ENCODE assay signal across 20 mouse cellular contexts in genomic region chr15:83781304-83781703, GRCm38 (mm10). TPM values are rescaled to one million over a fixed set of nuclear protein-coding genes. Genes with fewer than 3 reads are reported as not detected.
DNase-seq lines count a peak whose midpoint lies in the region; ATAC-seq and TF ChIP-seq lines count a peak whose summit lies in the region.
"Had no signal": no experiment of that assay in that cellular context is flagged by ENCODE, and none has a peak within 500 bp of the region (broad histone marks: within the 10 kb centered on the region; RNA-seq: fewer than 3 reads in every experiment).

No protein-coding gene starts in this region.

- H3K4me2 ChIP-seq in forebrain, embryonic 13.5 days: peak overlapping the region; percentile 82
- peak overlapping the region; percentile 93 for H3K4me2 ChIP-seq in midbrain, postnatal 0 days (ENCODE audit: low read depth, low read length, poor library complexity, severe bottlenecking)
- H3K4me2 ChIP-seq: heart, embryonic 15.5 days; liver, embryonic 15.5 days had no signal

- H3K36me3 ChIP-seq in forebrain, embryonic 13.5 days (ENCODE audit: poor library complexity, severe bottlenecking): no peaks in the 10 kb centered on the region
- no peaks in the 10 kb centered on the region for H3K36me3 ChIP-seq in midbrain, postnatal 0 days (ENCODE audit: insufficient read depth, low read length)
- H3K36me3 ChIP-seq: heart, embryonic 15.5 days; limb, embryonic 12.5 days; liver, embryonic 15.5 days had no signal

- peaks cover 17% of the 10 kb centered on the region; the same call in 1 of the 2 replicates for H3K27me3 ChIP-seq in forebrain, embryonic 13.5 days
- H3K27me3 ChIP-seq in midbrain, postnatal 0 days (ENCODE audit: insufficient read depth, low read length): peaks cover 3% of the 10 kb centered on the region; the same call in 1 of the 2 replicates

- no peaks in the 10 kb centered on the region for H3K9me3 ChIP-seq in forebrain, embryonic 13.5 days (replicated peaks)
- no peaks in the 10 kb centered on the region for H3K9me3 ChIP-seq in midbrain, postnatal 0 days (ENCODE audit: low read length)
- H3K9me3 ChIP-seq: heart, embryonic 15.5 days; limb, embryonic 12.5 days; liver, embryonic 15.5 days had no signal

- peak overlapping the region; percentile 89 for H3K27ac ChIP-seq in left cerebral cortex, adult 2 months
- peak overlapping the region; percentile 79 for H3K27ac ChIP-seq in cortical plate, adult 2 months (ENCODE audit: insufficient read depth, low read length)
- peak overlapping the region; percentile 74 for H3K27ac ChIP-seq in forebrain, embryonic 13.5 days
- no peak overlapping the region for H3K27ac ChIP-seq in midbrain, postnatal 0 days (ENCODE audit: low read depth, low read length)
- H3K27ac ChIP-seq: heart, embryonic 15.5 days; limb, embryonic 12.5 days; liver, embryonic 15.5 days; stomach, postnatal 0 days had no signal

- 39% methylated on average over 11 of the region's 11 CpGs for WGBS in forebrain, embryonic 13.5 days
- WGBS in midbrain, postnatal 0 days: 64% methylated on average over 11 of the region's 11 CpGs

- peak; percentile 50; the same call in 1 of the 2 replicates for TF ChIP-seq POLR2A in cortical plate, adult 2 months (IDR thresholded peaks at IDR 0.05; ENCODE audit: extremely low read depth, insufficient read depth, low read length)

- H3K4me1 ChIP-seq in cortical plate, adult 2 months (ENCODE audit: control insufficient read depth, insufficient read depth, low read length): peaks cover 10% of the 10 kb centered on the region
- H3K4me1 ChIP-seq in forebrain, embryonic 13.5 days: peaks cover 56% of the 10 kb centered on the region
- no peaks in the 10 kb centered on the region; the same call in 1 of the 2 replicates for H3K4me1 ChIP-seq in midbrain, postnatal 0 days (ENCODE audit: insufficient read depth, low read length)
- H3K4me1 ChIP-seq: liver, embryonic 15.5 days had no signal

- peak in 1 of 2 experiments; percentile 44 for DNase-seq in left cerebral cortex, adult 2 months (ENCODE audit: extremely low spot score in 1 of 2, low spot score in 2 of 2)
- DNase-seq in left cerebral cortex, postnatal 14 days (ENCODE audit: low spot score in 2 of 2): no peak
- DNase-seq in midbrain, postnatal 0 days (ENCODE audit: low spot score): no peak
- DNase-seq in heart, postnatal 25 days (ENCODE audit: low spot score): no peak
- DNase-seq: cerebellum, adult 8-10 months; embryo, embryonic 11 days; heart, adult 18-20 months; lung, postnatal 36 days; thymus, postnatal 25 days had no signal

- no peak for TF ChIP-seq CTCF in left cerebral cortex, adult 2 months (IDR thresholded peaks at IDR 0.05)
- no peak for TF ChIP-seq CTCF in cortical plate, adult 2 months (IDR thresholded peaks at IDR 0.05; ENCODE audit: extremely low read depth, insufficient read depth, low read length)
- no peak for TF ChIP-seq CTCF in midbrain, postnatal 0 days (IDR thresholded peaks at IDR 0.05)

- H3K4me3 ChIP-seq in left cerebral cortex, adult 2 months: peak overlapping the region; percentile 54
- peak overlapping the region; percentile 59 for H3K4me3 ChIP-seq in cortical plate, adult 2 months (ENCODE audit: insufficient read depth, low read length)
- H3K4me3 ChIP-seq in forebrain, embryonic 13.5 days: peak overlapping the region; percentile 72
- no peak overlapping the region for H3K4me3 ChIP-seq in midbrain, postnatal 0 days (ENCODE audit: low read depth, low read length)
- H3K4me3 ChIP-seq: heart, embryonic 15.5 days; liver, embryonic 15.5 days had no signal

- ATAC-seq in forebrain, embryonic 13.5 days: peak; percentile 59
- ATAC-seq in midbrain, postnatal 0 days (ENCODE audit: low FRiP score): no peak
- no peak for ATAC-seq in megakaryocyte progenitor cell, adult 5-6 weeks (replicated peaks; ENCODE audit: poor library complexity)
- ATAC-seq: inflammation-experienced regulatory T-cells, adult 6 months had no signal

- peak overlapping the region; percentile 84 for H3K9ac ChIP-seq in forebrain, embryonic 13.5 days
- H3K9ac ChIP-seq in midbrain, postnatal 0 days (replicated peaks; ENCODE audit: low read length, poor library complexity, severe bottlenecking): no peak overlapping the region
- H3K9ac ChIP-seq: heart, embryonic 15.5 days; liver, embryonic 15.5 days had no signal

- intact Hi-C loops in left cerebral cortex, adult 2 months (cut with DNase I): loop anchor here (5.0 kb wide), 1 partner anchor 286 kb away; the partner anchor contains the start of gene Efcab6
- intact Hi-C loops in left cerebral cortex, postnatal 14 days (cut with DNase I): loop anchor here (5.0 kb wide), 3 partner anchors 66 to 286 kb away; partner anchors contain the start of gene Efcab6
- intact Hi-C loops in heart, postnatal 25 days (cut with DNase I): no loop called here

RNA-seq across cellular contexts. Expression of gene Mpped1, which starts 2.0 kb away (rescaled TPM):
- total RNA-seq in left cerebral cortex, adult 2 months (2021): 100 to 1,000 TPM; 201 to 208 TPM
- 100 to 1,000 TPM; 217 to 234 TPM for total RNA-seq in left cerebral cortex, postnatal 14 days (2021)
- 160 and 176 TPM in 2 replicates for polyA plus RNA-seq in cortical plate, adult 2 months (2012; rRNA removed)
- polyA plus RNA-seq in forebrain, embryonic 13.5 days (2015; fragmentation: Nextera tagmentation; extraction: Ambion mirVana): 84.8 and 104 TPM in 2 replicates
- total RNA-seq in midbrain, postnatal 0 days (2014; rRNA removed): 41.1 and 48.0 TPM in 2 replicates
- polyA plus RNA-seq in midbrain, postnatal 0 days (2015; fragmentation: Nextera tagmentation; extraction: Ambion mirVana): 18.1 and 20.3 TPM in 2 replicates
- total RNA-seq in megakaryocyte progenitor cell, adult 5-6 weeks (2015): not detected in 2 replicates
- total RNA-seq in megakaryocyte progenitor cell, adult 5-6 weeks (2017): not detected in 2 replicates
- total RNA-seq in heart, postnatal 25 days (2021): not detected
- total RNA-seq: heart, adult 18-20 months; neutrophil, adult 5-6 weeks had no signal
- polyA plus RNA-seq: C2C12; inflammation-experienced regulatory T-cells, adult 6 months; large intestine, adult 2 months had no signal

RNA-seq across cellular contexts. Expression of gene Scube1, which starts 56.5 kb away (rescaled TPM):
- 10 to 100 TPM; 72.2 to 74.2 TPM for total RNA-seq in left cerebral cortex, adult 2 months (2021)
- total RNA-seq in left cerebral cortex, postnatal 14 days (2021): 10 to 100 TPM; 58.6 to 65.6 TPM
- polyA plus RNA-seq in cortical plate, adult 2 months (2012; rRNA removed): 26.7 and 29.2 TPM in 2 replicates
- polyA plus RNA-seq in forebrain, embryonic 13.5 days (2015; fragmentation: Nextera tagmentation; extraction: Ambion mirVana): 10.7 and 13.0 TPM in 2 replicates
- total RNA-seq in midbrain, postnatal 0 days (2014; rRNA removed): 14.9 and 19.9 TPM in 2 replicates
- polyA plus RNA-seq in midbrain, postnatal 0 days (2015; fragmentation: Nextera tagmentation; extraction: Ambion mirVana): 4.7 TPM in 2 replicates
- not detected in 2 replicates for total RNA-seq in megakaryocyte progenitor cell, adult 5-6 weeks (2015)
- total RNA-seq in megakaryocyte progenitor cell, adult 5-6 weeks (2017): not detected in 2 replicates
- total RNA-seq in heart, postnatal 25 days (2021): 1 to 10 TPM; 1.1 to 1.2 TPM
- total RNA-seq: neutrophil, adult 5-6 weeks had no signal
- polyA plus RNA-seq: C2C12; inflammation-experienced regulatory T-cells, adult 6 months had no signal

Comparison
In these comparisons a context has a peak if more than half of its experiments do, and no peak if none do; other contexts are left out.
1. RNA of gene Mpped1, which starts 2.0 kb away (total RNA-seq): 217 to 234 TPM in left cerebral cortex, postnatal 14 days, 201 to 208 TPM in left cerebral cortex, adult 2 months and 41.1 to 48.0 TPM in midbrain, postnatal 0 days; not detected in megakaryocyte progenitor cell, adult 5-6 weeks and not detected in heart, postnatal 25 days; every median in the first group is over 10 times any median in the second.